Mouse (Mus musculus) lung, postnatal 0 days (tissue): ENCODE data around the gene Ipo5.

Experiments used
- CTCF ChIP-seq: IDR thresholded peaks from 2 replicates; pipeline ENCODE4 v1.5.1; 2016; ENCODE audit warnings: antibody characterized with exemption, mild to moderate bottlenecking
- EP300 ChIP-seq: IDR thresholded peaks from 2 replicates; pipeline ENCODE4 v1.6.1; 2016; ENCODE audit warnings: antibody characterized with exemption, mild to moderate bottlenecking, control low read depth

- TF ChIP-seq CTCF (no peak), EP300 (no peak)
Measured at GRCm38 (mm10) chr14:120888681-120889080, 22.3 kb upstream of the Ipo5 start.
